Mouse (Mus musculus) embryonic facial prominence, embryonic 11.5 days (tissue): Measurements from ENCODE around the gene Efna3. TPM values are rescaled to one million over a fixed set of nuclear protein-coding genes. Genes with fewer than 3 reads are reported as not detected.

Experiments
- ATAC-seq: fragments of 200-750 bp; cut with Nextera tagmentation; replicated peaks from 2 replicates; pipeline ENCODE4 v1.8.0; 2017; ENCODE audit warnings: low read depth; ENCODE audit not compliant: insufficient number of reproducible peaks, low FRiP score, low TSS enrichment
- DNase-seq: peaks from one replicate; pipeline ENCODE4 v3.0.0-alpha.2; 2015; ENCODE audit warnings: low spot score
- H3K27ac ChIP-seq: fragments of 300-500 bp; sonication (generic); replicated peaks from 2 replicates; pipeline ENCODE4 v1.5.1; 2014; ENCODE audit warnings: mild to moderate bottlenecking, low read depth, low read length, control low read depth
- H3K27me3 ChIP-seq: fragments of 300-500 bp; sonication (generic); 2 replicates; pipeline ENCODE4 v1.6.1; 2014; ENCODE audit warnings: mild to moderate bottlenecking, low read length, moderate library complexity, mixed read lengths; ENCODE audit not compliant: control insufficient read depth, insufficient read depth
- H3K36me3 ChIP-seq: fragments of 300-500 bp; sonication (generic); replicated peaks from 2 replicates; pipeline ENCODE4 v1.6.1; 2014; ENCODE audit warnings: low read depth, mild to moderate bottlenecking, low read length, moderate library complexity, mixed read lengths; ENCODE audit not compliant: control insufficient read depth, insufficient read depth
- H3K4me1 ChIP-seq: fragments of 300-500 bp; sonication (generic); 2 replicates; pipeline ENCODE4 v1.6.1; 2014; ENCODE audit warnings: low read length, mixed read lengths; ENCODE audit not compliant: control insufficient read depth, insufficient read depth
- H3K4me2 ChIP-seq: fragments of 300-500 bp; sonication (generic); 2 replicates; pipeline ENCODE4 v1.6.1; 2014; ENCODE audit warnings: low read depth, mild to moderate bottlenecking, control low read depth, low read length, moderate library complexity
- H3K4me3 ChIP-seq: fragments of 300-500 bp; sonication (generic); 2 replicates; pipeline ENCODE4 v1.5.1; 2014; ENCODE audit warnings: low read depth, low read length, control low read depth
- H3K9ac ChIP-seq: fragments of 300-500 bp; sonication (generic); replicated peaks from 2 replicates; pipeline ENCODE4 v1.6.1; 2014; ENCODE audit warnings: mild to moderate bottlenecking, control low read depth, low read length
- H3K9me3 ChIP-seq: fragments of 300-500 bp; sonication (generic); replicated peaks from 2 replicates; pipeline ENCODE4 v1.6.1; 2016; ENCODE audit warnings: mild to moderate bottlenecking, low read length, inconsistent platforms, mixed read lengths; ENCODE audit not compliant: control insufficient read depth
- WGBS: fragments of 180-500 bp; shearing (Covaris S2); extraction: QIAGEN DNeasy Blood & Tissue Kit; methylation state at CpG from one replicate; pipeline ENCODE4 v1.1.7; 2014; 5-methylcytosine and 5-hydroxymethylcytosine counted together
- polyA plus RNA-seq: library from polyadenylated mRNA; unstranded; fragments of >200 nt; fragmentation: Nextera tagmentation; extraction: Ambion mirVana; gene quantifications from 2 replicates; pipeline ENCODE4 v1.2.1, GENCODE M21; 2014

Gene Efna3
- polyA plus RNA-seq, 1 experiment from 2014 or later = 6.6 TPM

- Histone ChIP-seq H3K9me3 (no peaks in the 10 kb centered on the region), H3K9ac (no peak overlapping the region), H3K4me2 (no peak overlapping the region), H3K4me1 (no peaks in the 10 kb centered on the region), H3K27me3 (no peaks in the 10 kb centered on the region), H3K4me3 (no peak overlapping the region), H3K27ac (no peak overlapping the region), H3K36me3 (no peaks in the 10 kb centered on the region; the same call in 1 of the 2 replicates)
- DNase-seq = no peak
- ATAC-seq = no peak
- 89% methylated on average over 11 of the region's 11 CpGs for WGBS
Measured at GRCm38 (mm10) chr3:89296761-89297396, 25.9 kb downstream of the Efna3 start.

- Histone ChIP-seq H3K27me3 (no peaks in the 10 kb centered on the region), H3K4me1 (no peaks in the 10 kb centered on the region), H3K36me3 (no peaks in the 10 kb centered on the region; the same call in 1 of the 2 replicates), H3K4me3 (no peak overlapping the region), H3K9ac (no peak overlapping the region), H3K4me2 (no peak overlapping the region), H3K9me3 (no peaks in the 10 kb centered on the region), H3K27ac (no peak overlapping the region)
- DNase-seq = no peak
- no peak for ATAC-seq
- 84% methylated on average over 8 of the region's 8 CpGs for WGBS
Measured at GRCm38 (mm10) chr3:89295685-89296230, 27.0 kb downstream of the Efna3 start.

GRCm38 (mm10) chr3:89294195-89294594, 28.6 kb downstream of the Efna3 start:
- no peak overlapping the region for H3K4me3 ChIP-seq
- H3K27me3 ChIP-seq = no peaks in the 10 kb centered on the region
- H3K4me1 ChIP-seq = no peaks in the 10 kb centered on the region
- H3K36me3 ChIP-seq = no peaks in the 10 kb centered on the region; the same call in 1 of the 2 replicates
- ATAC-seq = no peak
- DNase-seq = no peak
- no peak overlapping the region for H3K9ac ChIP-seq
- no peaks in the 10 kb centered on the region for H3K9me3 ChIP-seq
- WGBS = 79% methylated on average over 5 of the region's 5 CpGs
- no peak overlapping the region for H3K27ac ChIP-seq
- H3K4me2 ChIP-seq = no peak overlapping the region

GRCm38 (mm10) chr3:89293247-89293918, 29.4 kb downstream of the Efna3 start:
- no peak for ATAC-seq

GRCm38 (mm10) chr3:89292303-89292702, 30.5 kb downstream of the Efna3 start:
- DNase-seq = no peak
- Histone ChIP-seq H3K27me3 (no peaks in the 10 kb centered on the region), H3K27ac (no peak overlapping the region), H3K36me3 (no peaks in the 10 kb centered on the region; the same call in 1 of the 2 replicates), H3K4me3 (no peak overlapping the region), H3K4me2 (no peak overlapping the region), H3K9me3 (no peaks in the 10 kb centered on the region), H3K4me1 (no peaks in the 10 kb centered on the region), H3K9ac (no peak overlapping the region)
- no peak for ATAC-seq
- 86% methylated on average over 5 of the region's 5 CpGs for WGBS

More at GRCm38 (mm10) chr3:89293247-89293918, 29.4 kb downstream of the Efna3 start:
- H3K4me1 ChIP-seq = no peaks in the 10 kb centered on the region
- no peaks in the 10 kb centered on the region for H3K9me3 ChIP-seq
- no peak overlapping the region for H3K27ac ChIP-seq
- H3K4me2 ChIP-seq = no peak overlapping the region
- 93% methylated on average over 11 of the region's 11 CpGs for WGBS
- no peak overlapping the region for H3K4me3 ChIP-seq
- DNase-seq = no peak
- no peak overlapping the region for H3K9ac ChIP-seq
- no peaks in the 10 kb centered on the region; the same call in 1 of the 2 replicates for H3K36me3 ChIP-seq
- no peaks in the 10 kb centered on the region for H3K27me3 ChIP-seq

- Histone ChIP-seq H3K9me3 (no peaks in the 10 kb centered on the region), H3K27ac (no peak overlapping the region), H3K36me3 (no peaks in the 10 kb centered on the region; the same call in 1 of the 2 replicates), H3K27me3 (no peaks in the 10 kb centered on the region), H3K4me2 (no peak overlapping the region), H3K4me3 (no peak overlapping the region), H3K4me1 (no peaks in the 10 kb centered on the region), H3K9ac (no peak overlapping the region)
- DNase-seq (no peak), ATAC-seq (no peak)
- 75% methylated on average over 10 of the region's 10 CpGs for WGBS
Measured at GRCm38 (mm10) chr3:89291874-89292273, 30.9 kb downstream of the Efna3 start.

- ATAC-seq (no peak), DNase-seq (no peak)
- H3K4me3 ChIP-seq = no peak overlapping the region
- WGBS = 39% methylated on average over 7 of the region's 7 CpGs
- H3K9me3 ChIP-seq = no peaks in the 10 kb centered on the region
- no peaks in the 10 kb centered on the region for H3K27me3 ChIP-seq
- H3K4me1 ChIP-seq = no peaks in the 10 kb centered on the region
- no peak overlapping the region for H3K27ac ChIP-seq
- no peaks in the 10 kb centered on the region; the same call in 1 of the 2 replicates for H3K36me3 ChIP-seq
- H3K9ac ChIP-seq = no peak overlapping the region
- no peak overlapping the region for H3K4me2 ChIP-seq
Measured at GRCm38 (mm10) chr3:89288503-89288928, 34.2 kb downstream of the Efna3 start.

GRCm38 (mm10) chr3:89287286-89287685, 35.5 kb downstream of the Efna3 start:
- no peaks in the 10 kb centered on the region for H3K27me3 ChIP-seq
- H3K27ac ChIP-seq = no peak overlapping the region
- WGBS = 43% methylated on average over 5 of the region's 5 CpGs
- no peaks in the 10 kb centered on the region; the same call in 1 of the 2 replicates for H3K36me3 ChIP-seq
- DNase-seq (no peak), ATAC-seq (no peak)
- H3K4me1 ChIP-seq = no peaks in the 10 kb centered on the region
- H3K9me3 ChIP-seq = no peaks in the 10 kb centered on the region
- H3K9ac ChIP-seq = no peak overlapping the region
- H3K4me3 ChIP-seq = no peak overlapping the region
- no peak overlapping the region for H3K4me2 ChIP-seq
